Mouse (Mus musculus): ENCODE results near the gene Dchs2. TPM values are rescaled to one million over a fixed set of nuclear protein-coding genes. Genes with fewer than 3 reads are reported as not detected.

Gene Dchs2
- total RNA-seq, 1 experiment: 0.22 TPM

- H3K9me3 ChIP-seq (ENCODE audit: control insufficient read depth, insufficient read depth, low read depth, low read length): no peaks in the 10 kb centered on the region
- no peaks in the 10 kb centered on the region for H3K36me3 ChIP-seq (ENCODE audit: control insufficient read depth, insufficient read depth, low read length, poor library complexity, severe bottlenecking)
- DNase-seq (ENCODE audit: low read depth, low spot score): no peak
- no peak overlapping the region for H3K9ac ChIP-seq (ENCODE audit: insufficient read depth, low read depth, low read length, poor library complexity, severe bottlenecking)
- in situ Hi-C loops (cut with MboI; ENCODE audit: low sequenced_read_pairs in 2 of 2, unreplicated experiment in 2 of 2): no loop called here
- H3K4me1 ChIP-seq (ENCODE audit: control insufficient read depth in 2 of 2, insufficient read depth in 2 of 2, low read length in 2 of 2, poor library complexity in 1 of 2): no peaks in the 10 kb centered on the region
- no peak overlapping the region for H3K27ac ChIP-seq (ENCODE audit: insufficient read depth, low read depth, low read length, poor library complexity, severe bottlenecking)
- TF ChIP-seq ZNF384 (IDR thresholded peaks at IDR 0.05; ENCODE audit: low read depth, low read length) (no peak), ZC3H11A (IDR thresholded peaks at IDR 0.05; ENCODE audit: borderline replicate concordance, low read depth, low read length) (no peak), MAFK (IDR thresholded peaks at IDR 0.05; ENCODE audit: insufficient read depth, low read depth, low read length) (no peak), HCFC1 (IDR thresholded peaks at IDR 0.05; ENCODE audit: borderline replicate concordance, insufficient read depth, low read length) (no peak), CHD2 (IDR thresholded peaks at IDR 0.05; ENCODE audit: low read depth, low read length) (no peak)
- no peak overlapping the region for H3K4me3 ChIP-seq (ENCODE audit: insufficient read depth in 1 of 2, low read depth in 1 of 2, low read length in 2 of 2, poor library complexity in 1 of 2, severe bottlenecking in 1 of 2)
Observed at GRCm38 (mm10) chr3:83228383-83228782, 100.6 kb downstream of the Dchs2 start.

GRCm38 (mm10) chr3:83230326-83230725 is 102.6 kb downstream of the Dchs2 start:
- H3K4me1 ChIP-seq (ENCODE audit: control insufficient read depth in 2 of 2, insufficient read depth in 2 of 2, low read length in 2 of 2, poor library complexity in 1 of 2): no peaks in the 10 kb centered on the region
- no peak for TF ChIP-seq ZNF384 (IDR thresholded peaks at IDR 0.05; ENCODE audit: low read depth, low read length)
- no peak for TF ChIP-seq MAFK (IDR thresholded peaks at IDR 0.05; ENCODE audit: insufficient read depth, low read depth, low read length)
- TF ChIP-seq CHD2 (IDR thresholded peaks at IDR 0.05; ENCODE audit: low read depth, low read length): no peak
- TF ChIP-seq HCFC1 (IDR thresholded peaks at IDR 0.05; ENCODE audit: borderline replicate concordance, insufficient read depth, low read length): no peak
- TF ChIP-seq ZC3H11A (IDR thresholded peaks at IDR 0.05; ENCODE audit: borderline replicate concordance, low read depth, low read length): no peak
- no peaks in the 10 kb centered on the region for H3K9me3 ChIP-seq (ENCODE audit: control insufficient read depth, insufficient read depth, low read depth, low read length)
- no peak for DNase-seq (ENCODE audit: low read depth, low spot score)
- H3K36me3 ChIP-seq (ENCODE audit: control insufficient read depth, insufficient read depth, low read length, poor library complexity, severe bottlenecking): no peaks in the 10 kb centered on the region
- in situ Hi-C loops (cut with MboI; ENCODE audit: low sequenced_read_pairs in 2 of 2, unreplicated experiment in 2 of 2): no loop called here
- H3K4me3 ChIP-seq (ENCODE audit: insufficient read depth in 1 of 2, low read depth in 1 of 2, low read length in 2 of 2, poor library complexity in 1 of 2, severe bottlenecking in 1 of 2): no peak overlapping the region
- H3K9ac ChIP-seq (ENCODE audit: insufficient read depth, low read depth, low read length, poor library complexity, severe bottlenecking): no peak overlapping the region
- H3K27ac ChIP-seq (ENCODE audit: insufficient read depth, low read depth, low read length, poor library complexity, severe bottlenecking): no peak overlapping the region

- DNase-seq (ENCODE audit: low read depth, low spot score): no peak
- in situ Hi-C loops (cut with MboI; ENCODE audit: low sequenced_read_pairs in 2 of 2, unreplicated experiment in 2 of 2): no loop called here
- Histone ChIP-seq H3K36me3 (ENCODE audit: control insufficient read depth, insufficient read depth, low read length, poor library complexity, severe bottlenecking) (no peaks in the 10 kb centered on the region), H3K9me3 (ENCODE audit: control insufficient read depth, insufficient read depth, low read depth, low read length) (no peaks in the 10 kb centered on the region), H3K27ac (ENCODE audit: insufficient read depth, low read depth, low read length, poor library complexity, severe bottlenecking) (no peak overlapping the region), H3K4me3 (ENCODE audit: insufficient read depth in 1 of 2, low read depth in 1 of 2, low read length in 2 of 2, poor library complexity in 1 of 2, severe bottlenecking in 1 of 2) (no peak overlapping the region), H3K9ac (ENCODE audit: insufficient read depth, low read depth, low read length, poor library complexity, severe bottlenecking) (no peak overlapping the region), H3K4me1 (ENCODE audit: control insufficient read depth in 2 of 2, insufficient read depth in 2 of 2, low read length in 2 of 2, poor library complexity in 1 of 2) (no peaks in the 10 kb centered on the region)
- TF ChIP-seq CHD2 (IDR thresholded peaks at IDR 0.05; ENCODE audit: low read depth, low read length) (no peak), ZNF384 (IDR thresholded peaks at IDR 0.05; ENCODE audit: low read depth, low read length) (no peak), MAFK (IDR thresholded peaks at IDR 0.05; ENCODE audit: insufficient read depth, low read depth, low read length) (no peak), HCFC1 (IDR thresholded peaks at IDR 0.05; ENCODE audit: borderline replicate concordance, insufficient read depth, low read length) (no peak), ZC3H11A (IDR thresholded peaks at IDR 0.05; ENCODE audit: borderline replicate concordance, low read depth, low read length) (no peak)
Observed at GRCm38 (mm10) chr3:83234457-83234856, 106.7 kb downstream of the Dchs2 start.

- no peaks in the 10 kb centered on the region for H3K4me1 ChIP-seq (ENCODE audit: control insufficient read depth in 2 of 2, insufficient read depth in 2 of 2, low read length in 2 of 2, poor library complexity in 1 of 2)
- H3K9me3 ChIP-seq (ENCODE audit: control insufficient read depth, insufficient read depth, low read depth, low read length): no peaks in the 10 kb centered on the region
- H3K4me3 ChIP-seq (ENCODE audit: insufficient read depth in 1 of 2, low read depth in 1 of 2, low read length in 2 of 2, poor library complexity in 1 of 2, severe bottlenecking in 1 of 2): no peak overlapping the region
- no peak for DNase-seq (ENCODE audit: low read depth, low spot score)
- H3K9ac ChIP-seq (ENCODE audit: insufficient read depth, low read depth, low read length, poor library complexity, severe bottlenecking): no peak overlapping the region
- no peak overlapping the region for H3K27ac ChIP-seq (ENCODE audit: insufficient read depth, low read depth, low read length, poor library complexity, severe bottlenecking)
- TF ChIP-seq ZNF384 (IDR thresholded peaks at IDR 0.05; ENCODE audit: low read depth, low read length) (no peak), HCFC1 (IDR thresholded peaks at IDR 0.05; ENCODE audit: borderline replicate concordance, insufficient read depth, low read length) (no peak)
- in situ Hi-C loops (cut with MboI; ENCODE audit: low sequenced_read_pairs in 2 of 2, unreplicated experiment in 2 of 2): no loop called here
- H3K36me3 ChIP-seq (ENCODE audit: control insufficient read depth, insufficient read depth, low read length, poor library complexity, severe bottlenecking): no peaks in the 10 kb centered on the region
Observed at GRCm38 (mm10) chr3:83235061-83235460, 107.3 kb downstream of the Dchs2 start.

GRCm38 (mm10) chr3:83246536-83246935 is 118.8 kb downstream of the Dchs2 start:
- Histone ChIP-seq H3K4me3 (ENCODE audit: insufficient read depth in 1 of 2, low read depth in 1 of 2, low read length in 2 of 2, poor library complexity in 1 of 2, severe bottlenecking in 1 of 2) (no peak overlapping the region), H3K4me1 (ENCODE audit: control insufficient read depth in 2 of 2, insufficient read depth in 2 of 2, low read length in 2 of 2, poor library complexity in 1 of 2) (no peaks in the 10 kb centered on the region), H3K9ac (ENCODE audit: insufficient read depth, low read depth, low read length, poor library complexity, severe bottlenecking) (no peak overlapping the region), H3K27ac (ENCODE audit: insufficient read depth, low read depth, low read length, poor library complexity, severe bottlenecking) (no peak overlapping the region), H3K9me3 (ENCODE audit: control insufficient read depth, insufficient read depth, low read depth, low read length) (no peaks in the 10 kb centered on the region), H3K36me3 (ENCODE audit: control insufficient read depth, insufficient read depth, low read length, poor library complexity, severe bottlenecking) (no peaks in the 10 kb centered on the region)
- DNase-seq (ENCODE audit: low read depth, low spot score): no peak
- no peak for TF ChIP-seq ZNF384 (IDR thresholded peaks at IDR 0.05; ENCODE audit: low read depth, low read length)
- no peak for TF ChIP-seq HCFC1 (IDR thresholded peaks at IDR 0.05; ENCODE audit: borderline replicate concordance, insufficient read depth, low read length)
- TF ChIP-seq ZC3H11A (IDR thresholded peaks at IDR 0.05; ENCODE audit: borderline replicate concordance, low read depth, low read length): no peak
- TF ChIP-seq MAFK (IDR thresholded peaks at IDR 0.05; ENCODE audit: insufficient read depth, low read depth, low read length): no peak
- TF ChIP-seq CHD2 (IDR thresholded peaks at IDR 0.05; ENCODE audit: low read depth, low read length): no peak
- in situ Hi-C loops (cut with MboI; ENCODE audit: low sequenced_read_pairs in 2 of 2, unreplicated experiment in 2 of 2): no loop called here

All from ES-E14 (cell line).